Mouse (Mus musculus): ENCODE data around the gene Tnfaip8l2. TPM values are rescaled to one million over a fixed set of nuclear protein-coding genes. Genes with fewer than 3 reads are reported as not detected.

Gene Tnfaip8l2
- polyA plus RNA-seq, 1 experiment from 2014 or later: 2.5 TPM

DNA sequence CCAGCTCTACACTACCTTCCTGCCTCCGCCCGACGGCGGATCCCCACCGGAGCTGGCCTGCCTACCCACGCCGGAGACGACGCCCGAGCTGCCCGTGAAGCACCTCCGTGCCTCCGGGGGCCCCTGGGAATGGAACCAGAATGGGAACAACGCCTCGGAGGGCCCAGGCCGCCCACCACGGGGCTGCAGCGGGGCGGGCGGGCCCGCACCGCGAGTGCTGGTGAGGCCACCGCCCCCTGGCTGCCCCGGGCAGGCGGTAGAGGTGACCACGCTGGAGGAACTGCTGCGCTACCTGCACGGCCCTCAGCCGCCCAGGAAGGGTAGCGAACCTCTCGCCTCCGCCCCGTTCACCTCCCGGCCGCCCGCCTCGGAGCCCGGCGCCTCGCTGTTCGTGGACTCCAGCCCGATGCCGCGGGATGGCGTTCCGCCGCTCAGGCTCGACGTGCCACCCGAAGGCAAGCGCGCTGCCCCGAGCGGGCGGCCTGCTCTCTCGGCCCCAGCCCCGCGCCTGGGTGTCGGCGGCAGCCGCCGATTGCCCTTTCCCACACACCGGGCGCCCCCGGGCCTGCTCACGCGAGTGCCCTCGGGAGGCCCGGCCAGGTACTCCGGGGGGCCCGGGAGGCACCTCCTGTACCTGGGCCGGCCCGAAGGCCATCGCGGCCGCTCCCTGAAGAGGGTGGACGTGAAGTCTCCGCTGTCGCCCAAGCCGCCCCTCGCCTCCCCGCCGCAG, 30.5 kb upstream of the Tnfaip8l2 start:
- H3K36me3 ChIP-seq: peaks cover 59% of the 10 kb centered on the region
- no peaks in the 10 kb centered on the region for H3K9me3 ChIP-seq
- H3K27ac ChIP-seq (replicated peaks): no peak overlapping the region
- H3K4me1 ChIP-seq: peaks cover 15% of the 10 kb centered on the region
- peak overlapping the region; percentile 18; the same call in 1 of the 2 replicates for H3K4me3 ChIP-seq
- H3K27me3 ChIP-seq: peaks cover 43% of the 10 kb centered on the region
- WGBS: 14% methylated on average over 72 of the region's 84 CpGs
- H3K9ac ChIP-seq (replicated peaks): no peak overlapping the region
- no peak overlapping the region for H3K4me2 ChIP-seq (replicated peaks)
- no peak for ATAC-seq (replicated peaks)

DNA sequence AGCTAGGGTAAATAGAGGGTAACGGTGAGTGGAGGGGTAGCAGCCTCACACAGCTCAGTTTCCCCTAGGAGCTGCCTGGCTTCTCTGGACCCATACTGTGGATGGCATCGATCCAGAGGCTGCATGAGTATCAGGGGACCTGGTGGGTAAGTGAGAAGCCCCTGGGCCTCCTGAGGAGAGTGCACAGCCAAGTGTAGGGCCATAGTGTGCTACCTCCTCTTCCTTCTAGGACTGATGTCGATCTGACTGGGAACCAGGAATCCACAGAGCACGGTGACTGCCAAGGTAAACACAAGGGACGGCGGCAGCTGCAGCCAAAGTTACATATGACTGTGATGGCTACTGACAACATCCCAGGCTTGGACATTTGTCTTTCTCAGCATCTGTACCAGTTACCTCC, 28.9 kb upstream of the Tnfaip8l2 start:
- peaks cover 43% of the 10 kb centered on the region for H3K27me3 ChIP-seq
- ATAC-seq (replicated peaks): no peak
- 85% methylated on average over 6 of the region's 6 CpGs for WGBS

DNA sequence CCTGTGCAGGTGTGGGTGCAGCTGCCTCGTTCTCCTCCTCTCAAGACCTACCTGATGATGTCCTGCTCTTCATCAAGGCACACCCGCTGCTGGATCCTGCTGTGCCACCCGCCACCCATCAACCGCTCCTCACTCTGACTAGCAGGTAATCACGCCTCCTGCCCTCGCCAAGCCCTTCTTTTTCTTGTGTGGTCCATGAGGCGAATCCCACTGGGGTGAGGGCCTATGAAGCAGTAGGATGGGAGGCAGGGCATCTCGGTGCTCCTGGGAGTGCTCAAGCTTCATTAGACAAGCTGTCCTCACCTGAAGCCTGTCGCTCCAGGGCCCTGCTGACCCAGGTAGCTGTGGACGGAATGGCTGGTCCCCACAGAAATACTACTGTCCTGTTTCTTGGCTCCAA, 27.8 kb upstream of the Tnfaip8l2 start:
- H3K27me3 ChIP-seq: peaks cover 43% of the 10 kb centered on the region
- H3K4me1 ChIP-seq: peaks cover 15% of the 10 kb centered on the region

More for the DNA sequence above, 28.9 kb upstream of the Tnfaip8l2 start:
- Histone ChIP-seq H3K4me3 (no peak overlapping the region), H3K9ac (replicated peaks) (no peak overlapping the region), H3K4me1 (peaks cover 15% of the 10 kb centered on the region), H3K36me3 (peaks cover 74% of the 10 kb centered on the region), H3K4me2 (replicated peaks) (no peak overlapping the region), H3K27ac (replicated peaks) (no peak overlapping the region), H3K9me3 (no peaks in the 10 kb centered on the region)

DNA sequence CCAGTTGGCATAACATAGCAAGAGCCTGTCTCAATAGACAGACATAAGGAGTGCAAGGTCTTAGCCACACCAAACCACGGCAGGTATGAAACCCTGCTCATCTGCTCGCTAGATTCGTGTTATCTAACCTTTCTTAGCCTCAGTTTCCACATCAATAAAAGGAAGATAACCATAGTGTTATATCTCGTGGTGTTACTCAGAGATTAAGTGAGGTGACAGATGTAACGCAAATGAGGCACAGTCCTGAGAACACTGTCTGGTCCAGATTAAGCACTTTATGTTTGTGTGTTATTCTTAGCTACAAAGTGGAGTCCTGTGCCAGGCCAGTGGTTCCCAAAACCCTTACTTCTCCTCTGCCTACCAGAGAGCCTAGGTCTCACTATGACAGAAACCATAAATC, 22.7 kb upstream of the Tnfaip8l2 start:
- H3K9me3 ChIP-seq: no peaks in the 10 kb centered on the region
- H3K4me1 ChIP-seq: peaks cover 30% of the 10 kb centered on the region
- no peak overlapping the region for H3K9ac ChIP-seq (replicated peaks)
- no peak overlapping the region for H3K27ac ChIP-seq (replicated peaks)
- H3K27me3 ChIP-seq: peaks cover 8% of the 10 kb centered on the region
- H3K4me3 ChIP-seq: no peak overlapping the region
- no peak for ATAC-seq (replicated peaks)
- peaks cover 53% of the 10 kb centered on the region for H3K36me3 ChIP-seq
- WGBS: 91% methylated on average over 5 of the region's 5 CpGs
- H3K4me2 ChIP-seq (replicated peaks): no peak overlapping the region

More for the DNA sequence above, 27.8 kb upstream of the Tnfaip8l2 start:
- no peak for ATAC-seq (replicated peaks)
- Histone ChIP-seq H3K36me3 (peaks cover 83% of the 10 kb centered on the region), H3K9ac (replicated peaks) (no peak overlapping the region), H3K27ac (replicated peaks) (no peak overlapping the region), H3K4me2 (replicated peaks) (no peak overlapping the region), H3K9me3 (no peaks in the 10 kb centered on the region), H3K4me3 (no peak overlapping the region)
- WGBS: 90% methylated on average over 10 of the region's 10 CpGs

DNA sequence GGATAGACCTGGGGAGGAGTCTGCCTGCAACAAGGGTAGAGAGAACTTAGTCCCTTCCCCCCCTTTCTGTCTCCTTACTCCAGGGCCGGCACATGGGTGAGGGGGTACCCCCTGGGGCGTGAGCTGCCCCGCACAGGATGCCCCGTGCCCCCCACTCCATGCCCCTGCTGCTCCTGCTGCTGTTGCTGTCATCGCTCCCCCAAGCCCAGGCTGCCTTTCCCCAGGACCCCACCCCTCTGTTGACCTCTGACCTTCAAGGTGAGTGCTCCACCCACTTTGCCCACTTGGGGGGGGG, 22.0 kb upstream of the Tnfaip8l2 start:
- Histone ChIP-seq H3K27me3 (peaks cover 3% of the 10 kb centered on the region; the same call in 1 of the 2 replicates), H3K9ac (replicated peaks) (no peak overlapping the region), H3K27ac (replicated peaks) (no peak overlapping the region), H3K4me2 (replicated peaks) (no peak overlapping the region), H3K9me3 (no peaks in the 10 kb centered on the region), H3K4me1 (peaks cover 36% of the 10 kb centered on the region), H3K36me3 (peaks cover 46% of the 10 kb centered on the region), H3K4me3 (no peak overlapping the region)
- WGBS: 68% methylated on average over 5 of the region's 5 CpGs
- ATAC-seq (replicated peaks): no peak

DNA sequence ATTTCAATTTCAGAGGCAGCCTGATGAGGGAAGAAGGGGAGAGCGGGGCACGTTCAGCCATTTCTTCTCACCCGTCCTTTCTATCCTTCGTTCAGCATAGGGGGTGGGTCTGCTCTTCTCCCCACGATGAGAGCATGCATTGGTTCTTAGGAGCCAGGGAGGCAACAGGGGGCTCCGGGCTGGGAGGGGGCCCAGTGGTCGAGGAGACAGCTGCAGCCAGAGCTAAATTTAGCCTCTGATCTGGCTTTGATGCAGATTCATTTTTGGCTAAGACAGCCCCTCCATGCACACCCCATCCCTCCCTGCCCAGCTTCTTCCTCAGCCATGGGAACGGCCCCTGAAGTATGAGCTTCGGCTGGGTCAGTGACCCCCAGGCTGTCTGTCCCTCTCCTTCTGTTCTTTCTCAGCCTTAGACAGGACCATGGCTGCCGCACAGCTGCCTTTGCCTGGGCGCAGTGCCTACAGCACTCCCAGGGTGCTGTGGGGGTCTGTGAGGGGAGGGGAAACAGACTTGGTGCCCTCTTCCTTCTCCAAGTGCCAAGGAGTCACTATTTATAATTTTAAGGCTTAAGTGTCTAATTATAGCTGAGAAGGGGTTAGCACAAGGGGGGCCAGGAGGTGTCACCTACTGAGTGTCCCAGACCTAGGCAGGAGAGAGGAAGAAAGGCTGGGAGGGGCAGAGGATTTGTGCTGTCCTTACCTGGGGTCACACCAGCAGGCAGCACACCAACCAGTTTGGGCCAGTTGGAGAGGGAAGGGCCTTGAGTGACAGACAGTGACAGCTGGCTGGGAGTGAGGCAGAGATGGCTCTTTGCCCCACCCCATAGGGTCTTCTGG, 21.5 kb upstream of the Tnfaip8l2 start:
- no peak overlapping the region for H3K27ac ChIP-seq (replicated peaks)
- peak overlapping the region; percentile 67; the same call in 1 of the 2 replicates for H3K4me3 ChIP-seq
- peaks cover 41% of the 10 kb centered on the region for H3K36me3 ChIP-seq
- WGBS: 59% methylated on average over 11 of the region's 11 CpGs
- no peaks in the 10 kb centered on the region for H3K27me3 ChIP-seq
- H3K4me2 ChIP-seq (replicated peaks): peak overlapping the region; percentile 75
- H3K9ac ChIP-seq (replicated peaks): no peak overlapping the region
- H3K9me3 ChIP-seq: no peaks in the 10 kb centered on the region
- H3K4me1 ChIP-seq: peaks cover 36% of the 10 kb centered on the region
- no peak for ATAC-seq (replicated peaks)

DNA sequence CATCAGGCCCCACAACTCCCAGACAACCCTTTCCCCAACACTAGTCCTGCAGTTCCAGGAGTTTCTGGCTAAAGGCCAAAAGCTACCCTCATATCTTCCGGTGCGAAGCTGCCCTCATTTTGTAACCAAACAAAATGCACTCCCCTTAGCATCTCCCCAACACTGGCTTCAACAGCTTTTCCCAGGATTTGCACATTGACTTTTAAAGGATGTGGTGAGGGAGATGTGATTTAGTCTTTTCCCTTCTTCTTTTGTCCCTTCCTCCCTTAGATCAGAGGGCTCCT, 20.1 kb upstream of the Tnfaip8l2 start:
- Histone ChIP-seq H3K4me3 (peak overlapping the region; percentile 67), H3K4me1 (peaks cover 36% of the 10 kb centered on the region), H3K27me3 (no peaks in the 10 kb centered on the region), H3K27ac (replicated peaks) (peak overlapping the region; percentile 83), H3K9ac (replicated peaks) (peak overlapping the region; percentile 84), H3K4me2 (replicated peaks) (peak overlapping the region; percentile 75), H3K36me3 (peaks cover 27% of the 10 kb centered on the region), H3K9me3 (no peaks in the 10 kb centered on the region)
- ATAC-seq (replicated peaks): no peak
- WGBS: 11% methylated on average over 2 of the region's 2 CpGs

DNA sequence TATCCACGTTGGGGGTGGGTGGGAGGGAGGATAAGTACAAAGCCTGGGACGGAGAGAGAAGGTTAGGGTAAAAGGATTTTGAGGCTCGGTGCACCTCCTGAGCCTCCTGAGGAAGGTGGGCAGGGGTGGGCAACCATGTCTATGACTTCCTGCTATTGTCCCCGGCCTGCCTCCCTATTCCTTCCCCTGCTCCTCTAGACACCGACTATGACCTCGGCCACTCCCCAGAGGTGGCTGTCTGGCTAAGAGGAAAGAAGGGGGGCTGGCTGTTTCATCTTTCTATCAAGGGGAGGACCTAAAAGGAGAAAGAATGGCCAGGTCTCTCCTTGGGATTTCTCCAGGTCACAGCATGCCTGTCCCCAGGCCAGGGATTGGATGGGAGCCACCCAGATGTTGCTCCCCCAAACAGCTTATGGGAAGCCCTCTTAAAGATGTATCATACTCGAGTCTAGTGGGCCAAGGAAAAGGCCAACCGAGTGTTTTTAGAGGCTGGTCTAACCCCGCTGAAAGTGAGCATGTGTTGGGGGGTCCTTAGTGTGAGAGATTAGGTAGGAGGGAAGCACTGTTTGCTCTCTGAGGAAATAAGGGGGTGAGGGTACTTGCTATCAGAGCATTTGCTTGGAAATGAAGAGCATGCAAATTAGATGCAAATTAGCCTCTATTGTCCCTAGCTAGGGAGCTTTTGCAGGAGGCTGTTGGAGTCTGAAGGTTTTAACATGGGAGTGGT, 19.6 kb upstream of the Tnfaip8l2 start:
- H3K27ac ChIP-seq (replicated peaks): peak overlapping the region; percentile 83
- peak; percentile 6 for ATAC-seq (replicated peaks)
- peaks cover 22% of the 10 kb centered on the region for H3K36me3 ChIP-seq
- H3K9me3 ChIP-seq: no peaks in the 10 kb centered on the region
- peak overlapping the region; percentile 67 for H3K4me3 ChIP-seq
- 3% methylated on average over 9 of the region's 9 CpGs for WGBS
- H3K27me3 ChIP-seq: no peaks in the 10 kb centered on the region
- peak overlapping the region; percentile 75 for H3K4me2 ChIP-seq (replicated peaks)
- H3K4me1 ChIP-seq: peaks cover 36% of the 10 kb centered on the region
- peak overlapping the region; percentile 84 for H3K9ac ChIP-seq (replicated peaks)

DNA sequence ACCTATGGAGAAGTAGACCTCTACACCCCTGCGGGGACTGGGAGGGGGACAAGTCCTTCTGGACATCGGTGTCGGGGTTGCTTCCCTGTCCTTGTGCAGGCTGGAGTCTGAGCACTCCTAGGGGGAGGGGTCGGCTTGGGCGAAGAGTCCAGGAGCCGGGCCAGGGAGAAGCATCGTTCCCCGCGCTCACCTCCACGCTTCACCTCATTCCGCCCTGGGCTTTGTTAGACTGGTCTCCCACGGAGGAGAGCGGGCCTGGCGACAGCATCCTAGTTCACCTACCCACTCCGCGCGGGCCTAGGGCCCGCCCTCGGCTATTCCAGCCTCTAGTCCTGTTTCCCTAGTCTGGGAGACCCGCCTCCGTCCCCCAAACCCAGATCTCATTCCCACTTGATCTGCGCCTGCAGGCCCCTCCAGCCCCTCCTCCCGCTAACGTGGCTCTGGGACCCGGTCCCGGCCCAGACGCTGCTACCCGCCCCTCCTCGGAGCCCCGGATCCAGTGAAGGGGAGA, 18.9 kb upstream of the Tnfaip8l2 start:
- Histone ChIP-seq H3K36me3 (peaks cover 16% of the 10 kb centered on the region), H3K27ac (replicated peaks) (peak overlapping the region; percentile 83), H3K9me3 (no peaks in the 10 kb centered on the region), H3K9ac (replicated peaks) (peak overlapping the region; percentile 84), H3K4me2 (replicated peaks) (peak overlapping the region; percentile 75), H3K4me1 (peaks cover 36% of the 10 kb centered on the region), H3K27me3 (no peaks in the 10 kb centered on the region), H3K4me3 (peak overlapping the region; percentile 67)
- ATAC-seq (replicated peaks): peak; percentile 11
- WGBS: 1% methylated on average over 29 of the region's 30 CpGs

DNA sequence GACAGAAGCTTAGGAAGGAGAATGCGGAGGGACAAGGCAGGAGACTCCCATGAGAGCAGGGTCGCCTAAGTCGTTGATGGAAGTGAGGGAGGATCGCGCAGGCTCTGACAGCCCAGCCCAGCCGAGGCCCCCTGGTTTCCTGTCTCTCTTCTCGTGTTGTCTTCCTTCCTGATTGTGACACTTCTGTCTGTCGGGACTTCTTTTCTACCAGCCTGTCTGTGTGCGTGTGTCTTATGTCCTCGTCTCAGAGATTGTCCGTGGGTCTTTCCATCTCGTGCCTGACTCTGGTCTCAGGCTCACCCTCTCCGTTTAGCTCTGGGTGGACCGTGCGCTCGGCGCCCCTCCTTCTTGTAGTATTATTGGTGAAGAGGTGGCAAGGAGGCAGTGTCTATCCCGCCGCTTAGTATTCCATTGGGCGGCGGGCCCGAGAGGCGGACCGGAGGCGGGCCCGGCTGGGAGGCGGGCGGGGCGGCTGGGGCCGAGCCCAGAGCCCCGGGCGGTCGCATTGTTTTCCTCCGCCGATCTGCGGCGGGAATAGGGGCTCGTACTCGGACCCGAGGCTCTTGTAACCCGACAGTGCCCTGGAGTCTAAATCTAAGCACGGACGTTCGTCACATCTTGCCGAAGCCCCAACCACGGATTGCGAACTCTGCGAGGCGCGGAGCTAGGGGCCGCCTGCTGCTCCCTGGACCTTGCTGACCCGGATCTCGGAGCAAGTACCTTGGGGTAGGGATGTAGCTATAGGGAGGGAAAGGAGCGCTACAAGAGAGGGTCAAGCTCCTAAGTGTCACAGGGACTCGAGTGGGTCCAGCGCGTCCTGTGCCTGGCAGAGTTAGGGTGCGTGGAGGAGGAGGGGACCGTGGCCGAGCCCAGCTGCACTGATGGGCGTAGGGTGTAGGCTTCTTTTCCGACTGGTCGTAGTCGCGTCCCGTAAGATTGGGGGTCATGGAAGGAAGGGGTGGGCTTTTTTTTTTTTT, 18.1 kb upstream of the Tnfaip8l2 start, which contains the start of gene Sema6c:
Sema6c (plus strand) TSS at position 471 of the 977 bp plus-strand sequence.
- H3K9ac ChIP-seq (replicated peaks): peak within 1 kb of the TSS; percentile 84
- WGBS: under 1% methylated on average over 66 of the region's 66 CpGs
- H3K27me3 ChIP-seq: no peaks in the 10 kb centered on the region
- H3K4me3 ChIP-seq: peak within 1 kb of the TSS; percentile 67
- H3K9me3 ChIP-seq: no peaks in the 10 kb centered on the region
- H3K4me1 ChIP-seq: peaks cover 36% of the 10 kb centered on the region
- peaks cover 10% of the 10 kb centered on the region; the same call in 1 of the 2 replicates for H3K36me3 ChIP-seq
- H3K4me2 ChIP-seq (replicated peaks): peak within 1 kb of the TSS; percentile 75
- ATAC-seq (replicated peaks): peak; percentile 98
- peak within 1 kb of the TSS; percentile 83 for H3K27ac ChIP-seq (replicated peaks)

DNA sequence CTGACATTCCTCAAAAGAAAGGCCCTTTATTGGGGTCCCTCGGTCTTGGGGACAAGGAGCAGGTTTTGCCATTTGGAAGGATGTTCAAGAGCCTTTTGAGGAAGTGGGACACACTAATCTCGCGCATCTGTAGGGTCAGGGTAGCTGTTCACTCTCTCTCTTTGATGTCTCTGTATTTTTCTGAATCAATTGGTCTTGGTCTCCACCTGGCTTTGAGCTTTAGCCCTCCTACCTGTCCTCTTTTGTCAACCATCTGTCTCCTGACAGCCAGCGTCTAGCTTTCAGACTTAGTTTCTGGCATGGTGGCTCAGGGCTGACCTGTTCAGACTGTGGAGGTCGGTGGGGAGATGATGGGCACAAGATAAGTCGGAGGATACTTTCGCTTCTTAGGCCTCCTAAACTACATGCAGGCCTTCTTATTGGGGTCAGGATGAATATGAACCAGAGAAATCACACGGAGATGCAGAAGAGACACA, 17.4 kb upstream of the Tnfaip8l2 start:
- Histone ChIP-seq H3K4me2 (replicated peaks) (peak overlapping the region; percentile 75), H3K36me3 (peaks cover 3% of the 10 kb centered on the region; the same call in 1 of the 2 replicates), H3K27ac (replicated peaks) (peak overlapping the region; percentile 22; the same call in 1 of the 2 replicates), H3K4me1 (peaks cover 35% of the 10 kb centered on the region), H3K9me3 (no peaks in the 10 kb centered on the region), H3K27me3 (no peaks in the 10 kb centered on the region), H3K9ac (replicated peaks) (peak overlapping the region; percentile 84), H3K4me3 (peak overlapping the region; percentile 67)
- 12% methylated on average over 8 of the region's 8 CpGs for WGBS
- no peak for ATAC-seq (replicated peaks)

Measured in forebrain, embryonic 15.5 days (tissue).